In the genomic region with DNA sequence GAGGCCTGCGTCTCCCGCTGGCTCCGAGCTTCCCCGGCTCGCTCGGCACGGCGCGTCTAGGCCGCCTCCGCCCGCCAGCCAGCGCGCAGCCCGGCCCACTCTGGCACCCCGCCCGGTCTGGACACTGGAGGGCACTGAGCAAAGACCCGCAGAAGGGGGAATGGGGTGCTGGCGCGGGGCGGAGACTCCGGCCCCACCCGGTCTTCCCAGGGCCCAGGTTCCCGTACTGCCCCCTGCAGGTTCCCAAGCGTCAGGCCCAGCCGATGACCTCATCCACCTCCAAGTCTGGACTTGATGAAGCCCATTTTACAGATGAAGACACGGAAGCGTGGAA, we compare ENCODE assay signal across 8 mouse cellular contexts. TPM values are rescaled to one million over a fixed set of nuclear protein-coding genes. Genes with fewer than 3 reads are reported as not detected.
DNase-seq lines count a peak whose midpoint lies in the region; ATAC-seq lines count a peak whose summit lies in the region.

No protein-coding gene starts in this region.

- intact Hi-C loops in gastrocnemius, postnatal 36 days (cut with DNase I), result no loop called here
- intact Hi-C loops in left cerebral cortex, postnatal 25 days (cut with DNase I), result no loop called here

- ATAC-seq in intestine, embryonic 16.5 days, result peak; percentile 93

- 6% methylated on average over 27 of the region's 28 CpGs for WGBS in intestine, embryonic 16.5 days
- 7% methylated on average over 28 of the region's 28 CpGs for WGBS in midbrain, embryonic 10.5 days

- H3K4me2 ChIP-seq in intestine, embryonic 16.5 days (ENCODE audit: low read depth, low read length), result peak overlapping the region; percentile 93

- H3K4me3 ChIP-seq in intestine, embryonic 16.5 days (ENCODE audit: low read length), result peak overlapping the region; percentile 60
- H3K4me3 ChIP-seq in midbrain, embryonic 10.5 days, result peak overlapping the region; percentile 65

- no peaks in the 10 kb centered on the region for H3K27me3 ChIP-seq in intestine, embryonic 16.5 days (replicated peaks; ENCODE audit: control insufficient read depth, insufficient read depth, low read length)
- H3K27me3 ChIP-seq in midbrain, embryonic 10.5 days (ENCODE audit: low read depth, poor library complexity, severe bottlenecking), result no peaks in the 10 kb centered on the region

- peak; percentile 95 for DNase-seq in adrenal gland, adult 2 months
- peak; percentile 58 for DNase-seq in embryo, embryonic 11.5 days (ENCODE audit: low read depth, low spot score)
- peak; percentile 89 for DNase-seq in gastrocnemius, postnatal 36 days
- DNase-seq in left cerebral cortex, postnatal 25 days (ENCODE audit: low spot score in 2 of 2), result peak; percentile 76 to 77
- DNase-seq in midbrain, embryonic 10.5 days (ENCODE audit: low spot score), result peak; percentile 77
- peak; percentile 88 for DNase-seq in right cerebral cortex, postnatal 4 days
- peak; percentile 82 for DNase-seq in yolk sac, embryonic 10.5 days (ENCODE audit: low spot score)

- no peaks in the 10 kb centered on the region for H3K36me3 ChIP-seq in intestine, embryonic 16.5 days (ENCODE audit: control insufficient read depth, insufficient read depth, low read length)
- H3K36me3 ChIP-seq in midbrain, embryonic 10.5 days, result no peaks in the 10 kb centered on the region

- H3K27ac ChIP-seq in intestine, embryonic 16.5 days (ENCODE audit: low read length), result peak overlapping the region; percentile 90
- H3K27ac ChIP-seq in midbrain, embryonic 10.5 days (replicated peaks), result peak overlapping the region; percentile 90

- H3K4me1 ChIP-seq in intestine, embryonic 16.5 days (ENCODE audit: control insufficient read depth, insufficient read depth, low read length), result peaks cover 12% of the 10 kb centered on the region
- peaks cover 30% of the 10 kb centered on the region for H3K4me1 ChIP-seq in midbrain, embryonic 10.5 days

- no peaks in the 10 kb centered on the region for H3K9me3 ChIP-seq in intestine, embryonic 16.5 days (ENCODE audit: control insufficient read depth, low read length)
- H3K9me3 ChIP-seq in midbrain, embryonic 10.5 days (replicated peaks), result no peaks in the 10 kb centered on the region

- peak overlapping the region; percentile 99 for H3K9ac ChIP-seq in intestine, embryonic 16.5 days (ENCODE audit: low read depth, low read length)

RNA-seq across cellular contexts. Expression of gene Nlrx1, which starts 0.4 kb away (rescaled TPM):
- total RNA-seq in adrenal gland, adult 2 months (2021), result 10 to 100 TPM; 15.7 to 27.8 TPM
- polyA plus RNA-seq in adrenal gland, adult 2 months (2012; rRNA removed), result 25.3 and 27.7 TPM in 2 replicates
- 10 to 100 TPM; 22.4 to 22.6 TPM for total RNA-seq in gastrocnemius, postnatal 36 days (2021)
- 5.4 and 5.5 TPM in 2 replicates for polyA plus RNA-seq in intestine, embryonic 16.5 days (2015; fragmentation: Nextera tagmentation; extraction: Ambion mirVana)
- 10 to 100 TPM; 11.6 to 14.0 TPM for total RNA-seq in left cerebral cortex, postnatal 25 days (2021)
- 2.6 and 2.9 TPM in 2 replicates for polyA plus RNA-seq in midbrain, embryonic 10.5 days (2016; fragmentation: Nextera tagmentation; extraction: Ambion mirVana)

RNA-seq across cellular contexts. Expression of gene Pdzd3, which starts 16.7 kb away (rescaled TPM):
- not detected for total RNA-seq in adrenal gland, adult 2 months (2021)
- 0.06 TPM in 1 of 2 replicates, not detected in the other for polyA plus RNA-seq in adrenal gland, adult 2 months (2012; rRNA removed)
- 1 to 10 TPM in 1 of 2 experiments, under 1 TPM in 1; 0.44 to 1.4 TPM for total RNA-seq in gastrocnemius, postnatal 36 days (2021)
- 22.2 and 28.5 TPM in 2 replicates for polyA plus RNA-seq in intestine, embryonic 16.5 days (2015; fragmentation: Nextera tagmentation; extraction: Ambion mirVana)
- total RNA-seq in left cerebral cortex, postnatal 25 days (2021), result under 1 TPM; 0.53 to 0.73 TPM
- polyA plus RNA-seq in midbrain, embryonic 10.5 days (2016; fragmentation: Nextera tagmentation; extraction: Ambion mirVana), result 0.06 TPM in 1 of 2 replicates, not detected in the other

RNA-seq across cellular contexts. Expression of gene Abcg4, which starts 20.4 kb away (rescaled TPM):
- total RNA-seq in adrenal gland, adult 2 months (2021), result 10 to 100 TPM; 27.1 to 41.4 TPM
- 84.3 and 86.8 TPM in 2 replicates for polyA plus RNA-seq in adrenal gland, adult 2 months (2012; rRNA removed)
- under 1 TPM; 0.48 to 0.74 TPM for total RNA-seq in gastrocnemius, postnatal 36 days (2021)
- 2.6 and 3.0 TPM in 2 replicates for polyA plus RNA-seq in intestine, embryonic 16.5 days (2015; fragmentation: Nextera tagmentation; extraction: Ambion mirVana)
- 10 to 100 TPM; 60.5 to 61.6 TPM for total RNA-seq in left cerebral cortex, postnatal 25 days (2021)
- 6.4 and 8.6 TPM in 2 replicates for polyA plus RNA-seq in midbrain, embryonic 10.5 days (2016; fragmentation: Nextera tagmentation; extraction: Ambion mirVana)

RNA-seq across cellular contexts. Expression of gene Ccdc153, which starts 27.5 kb away (rescaled TPM):
- total RNA-seq in adrenal gland, adult 2 months (2021), result 1 to 10 TPM; 2.7 to 3.4 TPM
- 0.26 and 0.63 TPM in 2 replicates for polyA plus RNA-seq in adrenal gland, adult 2 months (2012; rRNA removed)
- not detected for total RNA-seq in gastrocnemius, postnatal 36 days (2021)
- polyA plus RNA-seq in intestine, embryonic 16.5 days (2015; fragmentation: Nextera tagmentation; extraction: Ambion mirVana), result not detected in 2 replicates
- total RNA-seq in left cerebral cortex, postnatal 25 days (2021), result 1 to 10 TPM; 1.3 to 2.0 TPM
- polyA plus RNA-seq in midbrain, embryonic 10.5 days (2016; fragmentation: Nextera tagmentation; extraction: Ambion mirVana), result not detected in 2 replicates

RNA-seq across cellular contexts. Expression of gene Cbl, which starts 34.1 kb away (rescaled TPM):
- total RNA-seq in adrenal gland, adult 2 months (2021), result 10 to 100 TPM; 26.2 to 31.5 TPM
- 7.8 and 8.7 TPM in 2 replicates for polyA plus RNA-seq in adrenal gland, adult 2 months (2012; rRNA removed)
- 10 to 100 TPM in 1 of 2 experiments, 1 to 10 TPM in 1; 7.8 to 10.4 TPM for total RNA-seq in gastrocnemius, postnatal 36 days (2021)
- polyA plus RNA-seq in intestine, embryonic 16.5 days (2015; fragmentation: Nextera tagmentation; extraction: Ambion mirVana), result 10.9 and 11.2 TPM in 2 replicates
- 10 to 100 TPM; 53.4 to 54.2 TPM for total RNA-seq in left cerebral cortex, postnatal 25 days (2021)
- 21.7 and 25.5 TPM in 2 replicates for polyA plus RNA-seq in midbrain, embryonic 10.5 days (2016; fragmentation: Nextera tagmentation; extraction: Ambion mirVana)

Comparison
In these comparisons a context has a peak if more than half of its experiments do, and no peak if none do; other contexts are left out.
1. Peak in every context shown above with its lines: DNase-seq, ATAC-seq, H3K4me3 ChIP-seq and H3K27ac ChIP-seq.
2. RNA of gene Abcg4, which starts 20.4 kb away (total RNA-seq): 60.5 to 61.6 TPM in left cerebral cortex, postnatal 25 days and 27.1 to 41.4 TPM in adrenal gland, adult 2 months; 0.48 to 0.74 TPM in gastrocnemius, postnatal 36 days; every median in the first group is over 10 times any median in the second.